Mouse (Mus musculus): ENCODE measurements around the gene Gtf3c6. TPM values are rescaled to one million over a fixed set of nuclear protein-coding genes. Genes with fewer than 3 reads are reported as not detected.

Gene Gtf3c6
- polyA plus RNA-seq, 1 experiment from 2014 or later, result 158 TPM

GRCm38 (mm10) chr10:40227660-40228303 is 30.1 kb downstream of the Gtf3c6 start:
- Histone ChIP-seq H3K4me2 (no peak overlapping the region), H3K27ac (peak overlapping the region; percentile 84), H3K27me3 (no peaks in the 10 kb centered on the region), H3K36me3 (peaks cover 87% of the 10 kb centered on the region), H3K9me3 (no peaks in the 10 kb centered on the region), H3K9ac (replicated peaks) (no peak overlapping the region), H3K4me1 (replicated peaks) (peaks cover 6% of the 10 kb centered on the region; the same call in 1 of the 2 replicates), H3K4me3 (replicated peaks) (no peak overlapping the region)
- peak; percentile 59; the same call in 1 of the 2 replicates for ATAC-seq (ENCODE audit: insufficient number of reproducible peaks, insufficient read depth, low FRiP score, low TSS enrichment, low read depth)
- 47% methylated on average over 4 of the region's 4 CpGs for WGBS

DNA sequence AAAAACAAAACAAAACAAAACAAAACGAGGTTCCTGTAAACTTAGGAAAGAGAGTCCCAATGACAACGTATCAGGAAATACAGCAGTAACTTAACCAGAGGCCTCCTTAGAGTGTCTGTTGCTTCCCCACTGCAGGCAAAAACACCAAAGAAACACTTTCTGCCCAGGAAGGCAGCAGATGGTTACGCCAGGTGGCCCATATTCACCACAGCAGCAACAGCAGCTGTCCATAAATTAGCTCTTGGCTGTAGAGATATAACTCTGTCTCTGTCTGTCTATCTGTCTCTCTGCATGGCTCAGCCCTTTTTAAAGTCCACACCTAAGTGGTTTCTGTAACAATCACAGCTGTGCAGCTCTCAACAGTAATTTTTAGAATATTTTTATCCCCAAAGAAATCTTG is 39.0 kb downstream of the Gtf3c6 start:
- Histone ChIP-seq H3K9ac (replicated peaks) (no peak overlapping the region), H3K36me3 (peaks cover 27% of the 10 kb centered on the region), H3K27me3 (no peaks in the 10 kb centered on the region), H3K4me2 (no peak overlapping the region), H3K4me3 (replicated peaks) (no peak overlapping the region), H3K9me3 (0 out of 2 replicates have a peak, but pooled peaks cover 10% of the 10 kb centered on the region), H3K4me1 (replicated peaks) (no peaks in the 10 kb centered on the region), H3K27ac (no peak overlapping the region)
- ATAC-seq (ENCODE audit: insufficient number of reproducible peaks, insufficient read depth, low FRiP score, low TSS enrichment, low read depth), result no peak
- WGBS, result 80% methylated on average over 3 of the region's 3 CpGs

- Histone ChIP-seq H3K27ac (no peak overlapping the region), H3K36me3 (no peaks in the 10 kb centered on the region), H3K9me3 (no peaks in the 10 kb centered on the region), H3K4me1 (replicated peaks) (no peaks in the 10 kb centered on the region), H3K27me3 (no peaks in the 10 kb centered on the region), H3K9ac (replicated peaks) (no peak overlapping the region), H3K4me3 (replicated peaks) (no peak overlapping the region), H3K4me2 (no peak overlapping the region)
- peak; percentile 78 for ATAC-seq (ENCODE audit: insufficient number of reproducible peaks, insufficient read depth, low FRiP score, low TSS enrichment, low read depth)
- WGBS, result 36% methylated on average over 13 of the region's 13 CpGs
Observed at GRCm38 (mm10) chr10:40212443-40213169, 45.3 kb downstream of the Gtf3c6 start.

Other genes starting within 250 kb of the Gtf3c6 start
- 0.23 and 0.33 TPM in 2 replicates for gene Mfsd4b1, start 232.8 kb downstream of the Gtf3c6 start, polyA plus RNA-seq (2016; fragmentation: Nextera tagmentation; extraction: Ambion mirVana)
- 18.3 and 19.8 TPM in 2 replicates for gene Slc16a10, start 115.8 kb downstream of the Gtf3c6 start, polyA plus RNA-seq (2016; fragmentation: Nextera tagmentation; extraction: Ambion mirVana)
- 67.4 and 76.2 TPM in 2 replicates for gene Rpf2, start 11.1 kb downstream of the Gtf3c6 start, polyA plus RNA-seq (2016; fragmentation: Nextera tagmentation; extraction: Ambion mirVana)
- gene Amd1, start 44.1 kb upstream of the Gtf3c6 start, polyA plus RNA-seq (2016; fragmentation: Nextera tagmentation; extraction: Ambion mirVana), result 72.5 and 72.6 TPM in 2 replicates
- 15.7 and 16.3 TPM in 2 replicates for gene Cdk19, start 81.5 kb upstream of the Gtf3c6 start, polyA plus RNA-seq (2016; fragmentation: Nextera tagmentation; extraction: Ambion mirVana)

All from limb, embryonic 12.5 days (tissue).